Mouse (Mus musculus) liver, adult 2 months (tissue): ENCODE results near the gene Ptk7.

Experiments used
- CTCF ChIP-seq: fragments of 200-500 bp; IDR thresholded peaks from 2 replicates; pipeline ENCODE4 v1.5.1; 2011; ENCODE audit warnings: low read depth, low read length, control low read depth
- POLR2A ChIP-seq: fragments of 200-500 bp; IDR thresholded peaks from 2 replicates; pipeline ENCODE4 v1.6.1; 2011; ENCODE audit warnings: low read length, control low read depth; ENCODE audit not compliant: insufficient read depth; ENCODE audit errors: extremely low read depth

- TF ChIP-seq POLR2A (no peak), CTCF (no peak)
Observed at GRCm38 (mm10) chr17:46558151-46558550, 71.2 kb downstream of the Ptk7 start.
